Mouse (Mus musculus): ENCODE measurements at regions not wholly inside any gene's neighbourhood (a gene's known extent, or its start where the extent isn't known, plus 50 kb on each side); places are given as distances from the start of the nearest gene placed in this dataset.

- DNase-seq (ENCODE audit: extremely low spot score, low spot score), result no peak
- H3K4me3 ChIP-seq, result no peak overlapping the region
- no peaks in the 10 kb centered on the region for H3K9me3 ChIP-seq
- WGBS, result 85% methylated on average over 5 of the region's 5 CpGs
- H3K4me1 ChIP-seq, result no peaks in the 10 kb centered on the region
- H3K36me3 ChIP-seq (replicated peaks), result no peaks in the 10 kb centered on the region
- H3K27ac ChIP-seq, result no peak overlapping the region
- no peaks in the 10 kb centered on the region for H3K27me3 ChIP-seq (ENCODE audit: poor library complexity, severe bottlenecking)
Measured at GRCm38 (mm10) chr15:56350903-56351302, 1126.5 kb downstream of the Slc22a22 start.

- Histone ChIP-seq H3K27ac (no peak overlapping the region), H3K4me3 (no peak overlapping the region), H3K36me3 (replicated peaks) (no peaks in the 10 kb centered on the region), H3K27me3 (ENCODE audit: poor library complexity, severe bottlenecking) (no peaks in the 10 kb centered on the region), H3K4me1 (peaks cover 10% of the 10 kb centered on the region), H3K9me3 (no peaks in the 10 kb centered on the region)
- 52% methylated on average over 2 of the region's 2 CpGs for WGBS
- DNase-seq (ENCODE audit: extremely low spot score, low spot score), result no peak
Measured at GRCm38 (mm10) chr15:56346111-56346510, 1131.3 kb downstream of the Slc22a22 start.

GRCm38 (mm10) chr15:56344973-56345372, 1132.5 kb downstream of the Slc22a22 start:
- Histone ChIP-seq H3K36me3 (replicated peaks) (no peaks in the 10 kb centered on the region), H3K4me1 (peaks cover 10% of the 10 kb centered on the region), H3K27me3 (ENCODE audit: poor library complexity, severe bottlenecking) (no peaks in the 10 kb centered on the region), H3K27ac (no peak overlapping the region), H3K9me3 (no peaks in the 10 kb centered on the region), H3K4me3 (no peak overlapping the region)
- DNase-seq (ENCODE audit: extremely low spot score, low spot score), result no peak
- 78% methylated on average over 2 of the region's 2 CpGs for WGBS

- Histone ChIP-seq H3K4me3 (no peak overlapping the region), H3K36me3 (replicated peaks) (no peaks in the 10 kb centered on the region), H3K4me1 (peaks cover 10% of the 10 kb centered on the region), H3K27ac (no peak overlapping the region), H3K27me3 (ENCODE audit: poor library complexity, severe bottlenecking) (no peaks in the 10 kb centered on the region), H3K9me3 (no peaks in the 10 kb centered on the region)
- WGBS, result 45% methylated on average over 4 of the region's 4 CpGs
- DNase-seq (ENCODE audit: extremely low spot score, low spot score), result no peak
Measured at GRCm38 (mm10) chr15:56344304-56344932, 1133.0 kb downstream of the Slc22a22 start.

GRCm38 (mm10) chr15:56337879-56338278, 1139.5 kb downstream of the Slc22a22 start:
- peaks cover 12% of the 10 kb centered on the region; the same call in 1 of the 2 replicates for H3K4me1 ChIP-seq
- no peaks in the 10 kb centered on the region for H3K36me3 ChIP-seq (replicated peaks)
- H3K27me3 ChIP-seq (ENCODE audit: poor library complexity, severe bottlenecking), result no peaks in the 10 kb centered on the region
- DNase-seq (ENCODE audit: extremely low spot score, low spot score), result no peak
- 62% methylated on average over 5 of the region's 5 CpGs for whole genome bisulfite sequencing
- H3K4me3 ChIP-seq, result no peak overlapping the region
- H3K9me3 ChIP-seq, result no peaks in the 10 kb centered on the region
- 0 out of 2 replicates have a peak overlapping the region, but pooled peaks have one; percentile 1 for H3K27ac ChIP-seq

GRCm38 (mm10) chr15:56336449-56336848, 1141.0 kb downstream of the Slc22a22 start:
- no peak overlapping the region for H3K27ac ChIP-seq
- H3K36me3 ChIP-seq (replicated peaks), result no peaks in the 10 kb centered on the region
- H3K9me3 ChIP-seq, result no peaks in the 10 kb centered on the region
- WGBS, result 48% methylated on average over 5 of the region's 5 CpGs
- H3K4me1 ChIP-seq, result peaks cover 12% of the 10 kb centered on the region; the same call in 1 of the 2 replicates
- DNase-seq (ENCODE audit: extremely low spot score, low spot score), result peak; percentile 59
- H3K27me3 ChIP-seq (ENCODE audit: poor library complexity, severe bottlenecking), result no peaks in the 10 kb centered on the region
- H3K4me3 ChIP-seq, result no peak overlapping the region

GRCm38 (mm10) chr15:56335011-56335410, 1142.4 kb downstream of the Slc22a22 start:
- 60% methylated on average over 2 of the region's 2 CpGs for WGBS
- 0 out of 2 replicates have a peak overlapping the region, but pooled peaks have one; percentile 51 for H3K27ac ChIP-seq
- no peak for DNase-seq (ENCODE audit: extremely low spot score, low spot score)

GRCm38 (mm10) chr15:56320501-56320900, 1156.9 kb downstream of the Slc22a22 start:
- Histone ChIP-seq H3K27me3 (ENCODE audit: poor library complexity, severe bottlenecking) (no peaks in the 10 kb centered on the region), H3K4me1 (no peaks in the 10 kb centered on the region), H3K27ac (no peak overlapping the region), H3K4me3 (no peak overlapping the region), H3K9me3 (no peaks in the 10 kb centered on the region), H3K36me3 (replicated peaks) (no peaks in the 10 kb centered on the region)
- no peak for DNase-seq (ENCODE audit: extremely low spot score, low spot score)

More at GRCm38 (mm10) chr15:56335011-56335410, 1142.4 kb downstream of the Slc22a22 start:
- Histone ChIP-seq H3K4me3 (no peak overlapping the region), H3K9me3 (no peaks in the 10 kb centered on the region), H3K27me3 (ENCODE audit: poor library complexity, severe bottlenecking) (no peaks in the 10 kb centered on the region), H3K4me1 (peaks cover 12% of the 10 kb centered on the region; the same call in 1 of the 2 replicates), H3K36me3 (replicated peaks) (no peaks in the 10 kb centered on the region)

- Histone ChIP-seq H3K36me3 (replicated peaks) (no peaks in the 10 kb centered on the region), H3K27ac (no peak overlapping the region), H3K4me3 (no peak overlapping the region), H3K9me3 (no peaks in the 10 kb centered on the region), H3K27me3 (ENCODE audit: poor library complexity, severe bottlenecking) (no peaks in the 10 kb centered on the region), H3K4me1 (no peaks in the 10 kb centered on the region)
- 66% methylated on average over 3 of the region's 3 CpGs for WGBS
- DNase-seq (ENCODE audit: extremely low spot score, low spot score), result no peak
Measured at GRCm38 (mm10) chr15:56294910-56295438, 1182.5 kb downstream of the Slc22a22 start.

- Histone ChIP-seq H3K4me3 (no peak overlapping the region), H3K9me3 (no peaks in the 10 kb centered on the region), H3K27me3 (ENCODE audit: poor library complexity, severe bottlenecking) (no peaks in the 10 kb centered on the region), H3K4me1 (no peaks in the 10 kb centered on the region), H3K27ac (no peak overlapping the region), H3K36me3 (replicated peaks) (no peaks in the 10 kb centered on the region)
- no peak for DNase-seq (ENCODE audit: extremely low spot score, low spot score)
- 88% methylated on average over 7 of the region's 7 CpGs for WGBS
Measured at GRCm38 (mm10) chr15:56278622-56279301, 1198.7 kb downstream of the Slc22a22 start.

GRCm38 (mm10) chr15:56278006-56278405, 1199.4 kb downstream of the Slc22a22 start:
- Histone ChIP-seq H3K27ac (no peak overlapping the region), H3K27me3 (ENCODE audit: poor library complexity, severe bottlenecking) (no peaks in the 10 kb centered on the region), H3K9me3 (no peaks in the 10 kb centered on the region), H3K4me1 (no peaks in the 10 kb centered on the region), H3K36me3 (replicated peaks) (no peaks in the 10 kb centered on the region), H3K4me3 (no peak overlapping the region)
- WGBS, result 82% methylated on average over 3 of the region's 3 CpGs
- no peak for DNase-seq (ENCODE audit: extremely low spot score, low spot score)

- 83% methylated on average over 1 of the region's 1 CpGs for WGBS
- DNase-seq (ENCODE audit: extremely low spot score, low spot score), result no peak
- no peaks in the 10 kb centered on the region for H3K27me3 ChIP-seq (ENCODE audit: poor library complexity, severe bottlenecking)
Measured at GRCm38 (mm10) chr15:56248731-56249130, 1228.7 kb downstream of the Slc22a22 start.

More at GRCm38 (mm10) chr15:56248731-56249130, 1228.7 kb downstream of the Slc22a22 start:
- no peaks in the 10 kb centered on the region for H3K36me3 ChIP-seq (replicated peaks)
- no peak overlapping the region for H3K27ac ChIP-seq
- no peaks in the 10 kb centered on the region for H3K4me1 ChIP-seq
- no peak overlapping the region for H3K4me3 ChIP-seq
- no peaks in the 10 kb centered on the region for H3K9me3 ChIP-seq
